Mouse (Mus musculus) adrenal gland, adult 2 months (tissue): Measurements from ENCODE around the gene Agbl4. TPM values are rescaled to one million over a fixed set of nuclear protein-coding genes. Genes with fewer than 3 reads are reported as not detected.

Experiments used
- DNase-seq: peaks from one replicate; pipeline ENCODE4 v3.0.0; 2021
- polyA plus RNA-seq: library from polyadenylated mRNA; depleted of rRNA; stranded (reverse); fragments of >200 nt; gene quantifications from 2 replicates; pipeline ENCODE4 v1.2.3, GENCODE M21; 2012
- total RNA-seq, 2 experiments: library from RNA; stranded (reverse); gene quantifications; 2 replicates each; pipeline ENCODE4 v1.2.3; 2021

Agbl4 gene
- total and polyA plus RNA-seq, 3 experiments, result 0.19 to 0.86 (median 0.32) TPM

GRCm38 (mm10) chr4:111280936-111281335, 883.5 kb downstream of the Agbl4 start:
- DNase-seq, result no peak

DNA sequence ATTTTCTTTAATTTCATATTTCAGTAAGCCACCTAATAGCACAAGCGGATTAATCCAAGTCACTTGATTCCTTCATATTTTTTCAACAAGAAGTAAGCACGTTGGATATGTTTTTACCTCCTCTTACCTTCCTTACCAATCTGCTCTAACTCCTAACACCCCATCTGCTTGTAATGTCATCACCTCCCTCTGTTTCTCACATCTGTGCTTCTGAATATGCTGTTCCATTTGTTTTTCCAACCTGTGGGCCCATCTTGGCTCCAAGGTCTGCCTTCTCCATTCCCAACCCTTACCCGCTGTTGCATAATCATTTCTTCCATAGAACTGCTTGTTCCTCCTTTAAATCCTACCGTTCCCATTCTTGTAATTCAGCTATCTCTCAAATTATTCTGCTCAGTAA, 884.4 kb downstream of the Agbl4 start:
- DNase-seq, result no peak

- no peak for DNase-seq
These were observed 887.2 kb downstream of the Agbl4 start for GRCm38 (mm10) chr4:111284625-111285024.

- no peak for DNase-seq
These were observed 897.2 kb downstream of the Agbl4 start for GRCm38 (mm10) chr4:111294528-111295241.

DNA sequence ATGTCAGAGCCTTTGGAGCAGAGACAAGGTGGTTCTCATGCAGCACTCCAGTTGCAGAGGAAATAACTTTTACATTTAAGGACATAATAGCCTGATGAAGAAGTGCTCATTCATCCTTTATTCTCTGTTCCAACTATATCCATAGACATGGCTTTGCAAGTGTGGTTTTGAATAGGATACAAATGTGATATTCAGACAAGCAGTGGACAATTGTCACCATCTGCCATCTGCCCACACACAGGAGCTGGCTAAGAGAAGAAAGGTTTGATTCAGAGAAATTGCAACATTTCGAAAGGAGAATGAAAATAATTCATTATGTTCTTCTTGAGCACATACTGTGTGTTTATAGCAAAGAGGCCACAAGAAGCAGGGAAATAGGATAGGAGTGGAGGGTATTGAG, 909.1 kb downstream of the Agbl4 start:
- DNase-seq, result no peak

GRCm38 (mm10) chr4:111307166-111307565, 909.7 kb downstream of the Agbl4 start:
- no peak for DNase-seq

- no peak for DNase-seq
These were observed 910.2 kb downstream of the Agbl4 start for GRCm38 (mm10) chr4:111307633-111308032.

DNA sequence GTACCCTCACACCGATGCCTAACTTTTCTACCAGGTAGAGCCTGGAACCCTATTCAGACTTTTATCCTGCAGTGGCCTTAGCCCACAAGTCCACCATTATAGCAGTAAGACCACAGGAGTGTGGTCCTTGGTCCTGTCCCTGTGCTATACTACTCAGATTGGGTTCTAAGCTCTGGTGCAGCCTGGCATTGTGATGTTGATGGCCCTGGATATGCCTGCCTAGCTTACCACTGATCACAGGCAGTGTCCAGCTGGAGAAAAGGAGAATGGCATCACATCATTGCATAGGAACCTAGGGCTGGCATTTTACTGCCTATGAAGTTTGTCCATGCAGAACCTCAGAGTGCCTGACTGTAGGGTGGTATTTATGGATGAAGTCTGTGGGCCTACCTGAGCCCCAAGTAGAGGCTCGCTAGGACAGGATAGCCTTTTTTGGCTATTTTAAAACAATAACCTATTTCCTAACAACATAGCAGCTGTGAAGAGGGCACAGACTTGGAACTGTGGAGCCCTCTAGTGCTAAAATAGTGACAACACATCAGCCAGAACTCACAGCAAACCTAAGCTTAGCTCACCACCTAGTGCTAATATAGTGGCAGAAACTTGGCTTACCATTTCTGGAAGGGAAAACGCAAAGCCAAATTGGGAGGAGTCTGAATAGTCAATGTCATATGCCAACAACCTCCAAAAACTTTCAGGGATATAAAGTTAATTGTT, 911.3 kb downstream of the Agbl4 start:
- no peak for DNase-seq

GRCm38 (mm10) chr4:111327094-111327493, 929.6 kb downstream of the Agbl4 start:
- no peak for DNase-seq

DNA sequence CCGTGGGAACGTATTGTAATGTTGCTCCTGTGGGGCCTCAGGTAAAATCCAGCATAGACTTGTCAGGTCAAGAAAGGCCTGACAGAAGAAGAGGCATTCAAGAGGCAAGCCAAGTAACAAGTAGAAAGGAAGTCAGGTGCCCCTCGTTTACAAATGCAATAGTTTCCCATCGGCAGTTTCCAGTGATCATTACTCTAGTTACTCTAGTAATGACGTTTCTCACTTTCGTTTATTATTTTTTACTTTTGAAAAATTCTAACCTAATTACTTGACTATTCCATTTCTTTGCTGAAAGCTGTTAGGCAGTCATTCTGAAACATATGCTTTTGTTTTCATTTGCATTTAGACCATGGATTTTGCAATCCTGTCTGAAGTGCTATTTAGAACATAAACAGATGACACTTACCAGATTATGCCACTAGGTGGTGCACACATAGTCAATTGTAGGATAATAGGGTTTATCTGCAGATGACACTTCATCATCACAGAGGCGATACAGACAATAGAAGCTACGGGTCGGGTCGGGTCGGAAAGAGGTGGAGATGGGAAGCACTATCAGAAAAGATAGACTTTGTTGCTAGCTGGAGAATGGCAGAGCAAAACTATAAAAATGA, 930.4 kb downstream of the Agbl4 start:
- no peak for DNase-seq

GRCm38 (mm10) chr4:111329501-111329900, 932.0 kb downstream of the Agbl4 start:
- DNase-seq, result no peak

GRCm38 (mm10) chr4:111332864-111333263, 935.4 kb downstream of the Agbl4 start:
- no peak for DNase-seq

DNA sequence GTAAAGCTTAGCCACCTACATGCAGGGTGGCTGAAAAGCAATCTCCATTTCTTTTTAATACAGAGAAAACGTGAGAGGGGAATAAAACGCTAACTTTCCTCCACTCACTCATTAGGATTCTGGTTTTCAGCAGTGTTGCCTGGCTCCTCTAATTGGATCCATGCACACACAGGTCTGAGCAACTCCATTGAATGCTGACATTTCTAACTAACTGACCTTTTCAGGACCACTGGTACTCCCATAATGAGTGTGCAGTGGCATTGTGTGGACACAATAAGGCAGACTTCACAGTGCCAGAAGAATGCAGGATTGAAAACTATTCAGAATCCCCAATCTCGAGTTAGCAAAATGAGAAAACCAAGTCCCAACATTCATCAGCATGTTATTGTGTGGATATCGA, 952.5 kb downstream of the Agbl4 start:
- no peak for DNase-seq

DNA sequence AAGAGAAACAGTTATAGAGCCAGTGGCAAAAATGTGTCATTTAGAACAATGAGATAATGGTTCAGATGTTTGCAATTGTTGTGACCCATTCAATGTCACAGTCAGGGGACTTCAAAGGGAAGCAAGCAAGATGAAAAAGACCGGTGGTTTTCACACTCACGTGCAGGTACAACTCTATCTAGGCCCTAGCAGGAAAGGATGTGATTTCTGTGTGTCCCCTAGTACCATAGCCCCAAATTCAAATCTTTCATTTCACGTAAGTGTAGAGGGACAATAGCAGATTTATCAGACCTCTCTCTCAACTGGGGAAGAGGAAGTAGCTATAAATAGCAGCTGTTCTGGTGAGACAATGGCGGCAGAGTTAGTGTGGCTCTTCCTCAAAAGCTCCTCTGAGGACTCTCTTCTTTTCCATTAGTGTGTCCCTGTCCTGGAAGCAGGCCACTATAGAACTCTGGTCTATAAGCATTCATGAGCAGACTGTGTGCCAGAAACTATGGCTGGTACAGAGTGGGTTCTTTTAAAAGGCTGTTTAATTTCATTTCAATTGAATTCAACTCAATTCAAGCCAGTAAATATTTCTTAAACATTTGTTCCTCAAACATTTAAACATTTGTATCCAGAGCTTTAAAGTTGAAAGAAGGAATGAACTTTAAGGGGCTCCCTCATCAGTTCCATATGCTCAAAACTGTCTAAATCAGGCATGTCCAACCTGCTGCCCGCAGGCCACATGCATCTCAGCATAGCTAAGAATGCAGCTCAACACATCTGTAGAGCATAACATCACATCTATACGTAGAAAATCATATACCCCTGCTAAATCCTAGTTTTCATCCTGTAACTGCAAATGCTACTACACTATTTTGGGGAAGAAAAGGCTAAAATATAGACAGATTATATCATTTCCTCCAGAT, 953.4 kb downstream of the Agbl4 start:
- DNase-seq, result no peak

DNA sequence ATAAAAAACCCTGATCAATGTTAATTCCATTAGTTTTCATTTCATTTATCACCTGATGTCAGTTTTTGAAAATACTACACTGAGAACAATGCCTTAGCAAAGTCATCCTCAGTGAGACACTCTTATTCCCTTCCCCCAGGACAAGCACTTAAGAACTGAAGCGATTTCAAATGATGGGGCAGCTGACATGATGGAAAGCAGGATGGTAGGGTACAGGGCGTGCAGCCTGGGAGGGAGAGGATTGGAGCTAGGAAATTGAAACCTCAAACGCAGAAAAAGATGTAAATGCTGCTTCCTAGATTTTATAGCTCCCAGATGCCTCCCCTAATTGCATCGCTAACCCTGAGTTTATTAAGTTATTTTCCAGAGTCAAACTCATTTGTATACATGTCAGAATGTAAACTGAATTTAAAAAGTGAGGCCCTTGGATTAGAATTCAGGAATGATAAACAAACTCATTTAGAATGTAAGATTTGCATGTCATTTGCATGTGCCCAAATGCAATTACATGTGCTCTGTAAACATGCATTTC, 959.2 kb downstream of the Agbl4 start:
- no peak for DNase-seq

DNA sequence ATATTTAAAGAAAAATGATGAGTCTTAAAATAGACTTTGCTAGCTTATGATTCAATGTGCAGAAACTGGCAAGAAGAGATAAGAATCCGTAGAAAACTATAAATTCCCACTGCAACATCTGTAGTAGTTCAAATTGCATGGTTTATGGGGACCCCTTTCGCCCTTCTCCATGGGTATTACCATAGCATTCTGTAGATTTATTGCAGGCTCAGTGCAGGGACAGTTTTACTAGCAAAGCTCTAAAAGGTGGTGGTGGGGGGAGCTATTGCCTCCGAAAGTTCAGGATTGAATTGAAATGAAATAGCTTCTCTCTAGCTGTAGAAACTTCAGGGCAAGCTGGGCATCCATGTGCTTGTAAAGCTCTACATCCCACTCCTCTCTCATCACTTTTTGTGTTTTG, 959.7 kb downstream of the Agbl4 start:
- no peak for DNase-seq

DNA sequence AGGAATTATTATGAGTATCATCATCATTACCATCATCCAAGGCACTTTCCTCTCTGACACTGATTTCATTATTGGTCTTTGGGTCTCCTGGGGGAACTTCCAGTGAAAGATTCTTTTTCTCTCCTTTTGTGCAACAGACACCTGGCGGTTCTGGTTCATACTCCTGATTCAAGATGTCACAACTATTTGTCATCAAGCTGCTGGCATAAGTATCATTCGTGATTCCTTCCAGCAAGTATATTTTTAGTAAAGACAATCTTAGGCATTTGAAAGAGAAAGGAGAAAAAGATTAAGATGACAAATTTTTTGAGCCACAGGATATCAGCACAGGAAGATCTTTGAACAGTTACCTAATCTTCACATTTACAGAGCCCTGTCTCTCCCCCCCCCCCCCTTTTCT, 966.7 kb downstream of the Agbl4 start:
- no peak for DNase-seq

GRCm38 (mm10) chr4:111367771-111368170, 970.3 kb downstream of the Agbl4 start:
- no peak for DNase-seq

DNA sequence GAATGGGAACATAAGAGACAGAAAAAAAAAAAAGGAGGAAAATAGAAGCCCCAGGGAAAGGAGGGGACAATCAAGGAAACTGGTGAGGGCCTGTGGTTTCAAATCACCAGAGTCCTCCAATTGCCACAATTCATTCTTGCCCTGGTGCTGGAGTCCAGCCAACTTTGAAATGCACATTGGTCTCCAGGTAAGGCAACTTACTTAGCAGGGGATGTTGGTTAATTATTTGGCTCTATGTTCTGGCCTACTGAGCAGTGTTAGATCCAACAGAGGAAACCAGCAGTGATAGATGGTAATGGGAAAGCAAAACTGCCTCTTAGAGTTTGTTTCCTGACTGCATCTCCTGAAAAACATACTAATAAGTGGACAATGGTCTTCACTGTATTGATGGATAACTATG, 979.7 kb downstream of the Agbl4 start:
- no peak for DNase-seq

DNA sequence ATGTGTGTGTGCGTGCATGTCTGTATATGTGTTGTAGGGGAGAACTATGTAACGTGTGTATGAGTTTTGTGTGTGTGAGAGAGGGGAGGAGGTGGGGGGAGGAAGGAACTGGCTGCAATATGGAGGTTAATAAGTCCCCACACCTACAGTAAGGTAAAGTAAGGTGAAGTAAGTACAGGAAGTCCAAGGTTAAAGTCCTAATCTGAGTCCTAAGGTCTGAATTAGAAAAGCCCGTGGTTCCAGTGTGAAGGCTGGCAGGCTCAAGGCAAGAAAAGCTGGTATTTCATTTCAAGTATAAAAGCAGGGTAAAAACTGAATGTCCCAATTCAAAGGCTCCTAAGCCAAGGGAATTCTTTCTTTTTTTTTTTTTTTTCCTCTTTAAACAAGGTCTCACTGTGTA, 980.6 kb downstream of the Agbl4 start:
- DNase-seq, result no peak

DNA sequence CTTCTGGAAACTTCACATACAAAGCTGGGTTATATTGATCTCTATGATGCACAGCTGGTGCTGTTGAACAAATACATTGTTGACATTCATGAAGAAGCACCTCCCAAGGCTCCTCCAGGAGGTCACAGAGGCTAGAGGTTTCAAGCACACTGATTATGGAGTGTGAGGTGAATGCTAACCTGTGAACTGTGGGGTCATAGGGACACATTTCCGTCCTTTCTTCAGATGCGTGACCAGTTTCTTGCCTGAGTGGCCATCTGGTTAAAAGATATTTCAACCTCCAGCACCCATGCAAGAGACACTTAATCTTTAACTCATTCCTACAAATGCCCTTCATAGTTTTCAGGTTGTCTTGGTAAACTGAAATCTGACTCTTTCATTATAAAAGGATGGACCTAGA, 985.6 kb downstream of the Agbl4 start:
- DNase-seq, result no peak

GRCm38 (mm10) chr4:111390736-111391135, 993.3 kb downstream of the Agbl4 start:
- no peak for DNase-seq
